Mouse (Mus musculus) lung, postnatal 36 days (tissue): ENCODE measurements around the gene Kirrel2.

Experiments
- DNase-seq: peaks from one replicate; pipeline ENCODE4 v3.0.0; 2022; ENCODE audit warnings: mixed read lengths

The Kirrel2 gene

GRCm38 (mm10) chr7:30444971-30445751, 12.3 kb downstream of the Kirrel2 start, which contains the start of gene Aplp1:
TSS of gene Aplp1 (minus strand) at chr7:30445535.
- DNase-seq = peak; percentile 62

GRCm38 (mm10) chr7:30444154-30444970, 13.1 kb downstream of the Kirrel2 start:
- peak; percentile 47 for DNase-seq

GRCm38 (mm10) chr7:30443696-30444095, 13.8 kb downstream of the Kirrel2 start:
- no peak for DNase-seq

GRCm38 (mm10) chr7:30440697-30441096, 16.8 kb downstream of the Kirrel2 start:
- peak; percentile 62 for DNase-seq

DNA sequence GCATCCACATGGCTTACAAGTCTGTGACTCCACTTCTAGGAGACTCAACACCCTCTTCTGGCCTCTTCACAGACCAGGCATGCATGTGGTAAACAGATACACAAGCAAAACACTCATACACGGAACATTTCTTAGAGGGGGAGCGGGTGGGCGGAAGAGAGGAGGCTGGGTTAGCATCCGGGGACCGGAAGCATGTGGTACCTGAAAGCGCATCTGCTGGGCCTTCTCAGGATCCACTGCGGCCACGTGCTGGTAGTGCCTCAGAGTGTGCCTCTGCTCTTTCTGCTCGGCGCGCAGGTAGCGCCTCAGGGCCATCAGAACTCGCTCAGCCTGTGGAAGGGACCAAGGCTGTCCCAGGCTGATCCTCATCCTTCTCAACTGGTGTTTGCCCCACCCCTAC, 17.8 kb downstream of the Kirrel2 start:
- no peak for DNase-seq

- DNase-seq = no peak
Observed at GRCm38 (mm10) chr7:30436879-30437278, 20.6 kb downstream of the Kirrel2 start.

GRCm38 (mm10) chr7:30435156-30435555, 22.3 kb downstream of the Kirrel2 start:
- DNase-seq = no peak

DNA sequence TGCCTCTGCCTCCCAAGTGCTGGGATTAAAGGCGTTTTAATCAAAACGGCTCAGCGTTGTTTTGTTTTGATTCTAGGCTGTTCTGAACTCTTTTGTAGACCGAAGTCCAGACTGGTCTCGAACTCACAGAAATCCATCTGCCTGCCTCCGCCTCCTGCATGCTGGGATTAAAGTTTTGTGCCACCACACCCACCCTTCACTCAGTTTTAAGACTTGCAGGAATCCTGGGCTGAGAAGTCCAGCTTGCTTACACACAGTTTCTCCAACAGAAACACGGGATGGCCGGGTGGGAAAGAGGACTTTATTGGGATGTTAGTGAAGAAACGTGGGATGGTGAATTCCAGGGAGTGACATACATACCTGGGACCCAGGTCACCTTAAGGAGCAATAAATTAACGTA, 22.8 kb downstream of the Kirrel2 start:
- no peak for DNase-seq

- peak; percentile 53 for DNase-seq
Observed at GRCm38 (mm10) chr7:30434238-30434637, 23.3 kb downstream of the Kirrel2 start.

DNA sequence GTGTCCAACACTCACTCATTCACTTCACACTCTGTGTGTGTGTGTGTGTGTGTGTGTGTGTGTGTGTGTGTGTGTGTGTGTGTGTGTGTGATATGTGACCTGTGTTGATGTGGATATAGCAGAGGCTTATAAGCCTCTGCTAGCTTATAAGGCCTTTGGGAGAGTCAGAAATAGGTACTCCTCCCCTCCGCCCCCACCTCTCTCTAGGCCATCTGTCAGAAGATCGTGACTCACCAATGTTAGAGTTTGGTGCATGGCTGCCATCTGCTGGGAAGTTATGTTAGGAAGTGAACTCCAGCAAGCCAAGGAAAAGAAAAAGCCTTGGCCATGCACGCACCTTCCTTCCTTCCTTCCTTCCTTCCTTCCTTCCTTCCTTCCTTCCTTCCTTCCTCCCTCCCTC, 25.7 kb downstream of the Kirrel2 start:
- DNase-seq = peak; percentile 83

- no peak for DNase-seq
Observed at GRCm38 (mm10) chr7:30430191-30430590, 27.3 kb downstream of the Kirrel2 start.

DNA sequence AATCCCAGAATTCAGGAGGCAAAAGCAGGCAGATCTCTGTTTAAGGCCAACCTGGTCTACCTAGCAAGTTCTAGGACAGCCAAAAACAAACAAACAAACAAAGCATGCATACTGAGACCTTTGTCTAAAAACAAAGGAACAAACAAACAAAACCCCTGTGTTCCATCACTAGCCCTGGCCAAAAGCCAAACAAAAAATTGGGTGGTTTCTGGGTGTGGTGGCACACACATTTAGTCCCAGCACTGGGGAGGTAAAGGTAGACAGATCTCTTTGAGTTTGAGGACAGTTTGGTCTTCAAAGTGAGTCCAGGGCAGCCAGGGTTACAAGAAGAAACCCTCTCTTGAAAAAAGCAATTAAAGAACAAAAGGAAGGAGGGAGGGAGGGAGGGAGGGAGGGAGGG, 28.2 kb downstream of the Kirrel2 start:
- DNase-seq = no peak

GRCm38 (mm10) chr7:30423071-30423641, 34.3 kb downstream of the Kirrel2 start:
- peak; percentile 52 for DNase-seq

GRCm38 (mm10) chr7:30422560-30422959, 34.9 kb downstream of the Kirrel2 start:
- no peak for DNase-seq

- DNase-seq = peak; percentile 93
Observed at GRCm38 (mm10) chr7:30421890-30422435, 35.5 kb downstream of the Kirrel2 start.

DNA sequence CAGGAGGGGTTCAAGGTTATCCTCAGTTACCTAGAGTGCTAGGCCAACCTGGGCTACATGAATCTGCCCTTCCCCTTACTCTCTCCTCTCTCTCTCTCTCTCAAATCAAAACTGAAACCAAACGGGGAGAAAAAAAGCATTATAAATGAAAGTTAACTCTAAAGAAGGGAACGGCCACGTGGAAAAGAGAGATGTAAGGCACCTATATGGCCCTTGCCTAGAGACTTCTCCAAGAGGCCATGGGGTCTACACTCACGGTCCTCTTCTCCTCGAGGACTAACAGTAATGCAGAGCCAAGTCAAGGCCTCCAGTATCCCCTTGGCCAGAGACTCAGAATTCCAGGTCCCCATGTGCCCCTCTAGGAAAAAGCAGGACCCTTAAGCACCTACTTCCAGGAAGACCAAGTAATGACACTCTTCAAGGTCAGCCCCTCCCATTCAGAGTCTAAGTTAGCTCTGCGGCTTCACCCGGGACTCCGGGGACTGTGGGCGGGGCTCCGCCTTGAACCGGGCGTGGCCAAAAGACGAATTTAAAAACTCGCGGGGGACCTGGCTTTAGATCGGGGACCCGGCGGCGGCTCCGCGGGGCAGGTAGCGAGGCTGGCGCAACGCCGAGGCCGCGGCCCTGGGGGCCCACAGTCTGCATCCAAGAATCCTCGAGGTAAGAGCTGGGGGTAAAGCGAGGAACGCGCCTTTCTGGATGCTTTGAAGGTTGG, 36.2 kb downstream of the Kirrel2 start, which contains the start of gene Nfkbid:
Gene Nfkbid (plus strand): TSS at position 558 of the 715 bp plus-strand sequence.
- DNase-seq = peak; percentile 88

DNA sequence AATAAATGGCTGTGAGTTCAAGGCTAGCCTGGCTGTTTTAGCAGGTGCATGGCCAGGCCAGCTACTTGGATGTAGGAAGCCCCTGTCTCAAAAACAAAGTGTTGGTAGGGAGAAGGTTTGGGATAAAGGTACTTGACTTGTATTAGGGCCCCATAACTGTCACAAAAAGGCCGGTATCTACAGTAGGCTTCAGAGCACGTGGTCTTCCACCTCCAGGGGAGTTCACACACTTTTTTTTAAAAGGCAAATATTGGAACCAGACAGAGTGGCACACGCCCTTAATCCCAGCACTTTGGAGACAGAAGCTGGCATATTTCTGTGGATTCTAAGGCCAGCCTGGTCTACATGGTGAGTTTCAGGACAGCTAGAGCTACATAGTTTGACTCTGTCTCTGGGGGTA, 36.8 kb downstream of the Kirrel2 start:
- DNase-seq = no peak

- DNase-seq = peak; percentile 53
Observed at GRCm38 (mm10) chr7:30419561-30420499, 37.7 kb downstream of the Kirrel2 start, which contains the start of gene Hcst. TSS of gene Hcst (minus strand) at chr7:30419854.

GRCm38 (mm10) chr7:30417856-30418255, 39.6 kb downstream of the Kirrel2 start:
- peak; percentile 34 for DNase-seq

- DNase-seq = peak; percentile 61
Observed at GRCm38 (mm10) chr7:30413596-30413995, 43.9 kb downstream of the Kirrel2 start, which contains the start of gene Tyrobp. TSS of gene Tyrobp (plus strand) at chr7:30413760.

DNA sequence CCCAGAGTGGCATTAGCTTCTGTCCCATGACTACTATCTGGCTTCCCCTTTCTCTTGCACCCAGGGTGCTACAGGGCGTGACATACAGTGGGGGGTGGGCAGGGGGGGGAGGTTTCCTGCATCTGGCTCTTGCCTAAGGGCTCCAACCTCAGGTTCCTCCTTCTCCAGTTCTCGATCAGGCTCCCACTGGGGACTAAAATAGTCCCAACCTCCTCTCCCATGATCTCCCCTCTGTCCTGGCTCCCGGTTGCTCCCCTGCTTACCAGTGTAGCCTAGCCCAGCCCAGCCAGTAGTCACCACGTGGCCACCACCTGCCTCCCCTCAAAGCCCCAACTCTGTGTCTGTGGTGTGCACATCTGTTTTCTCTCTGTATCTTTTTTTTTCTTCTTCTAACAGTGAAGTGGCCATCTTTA, 44.7 kb downstream of the Kirrel2 start:
- peak; percentile 41 for DNase-seq
